ENCODE assay signal across 18 mouse cellular contexts in genomic region chr11:9531715-9532114, GRCm38 (mm10).
DNase-seq lines count a peak whose midpoint lies in the region; ATAC-seq and TF ChIP-seq lines count a peak whose summit lies in the region.
"Had no signal": no experiment of that assay in that cellular context is flagged by ENCODE, and none has a peak within 500 bp of the region (broad histone marks: within the 10 kb centered on the region; RNA-seq: fewer than 3 reads in every experiment).

No protein-coding gene starts in this region.

- no peaks in the 10 kb centered on the region for H3K4me1 ChIP-seq in kidney, adult 2 months (ENCODE audit: control insufficient read depth, insufficient read depth, low read length)
- H3K4me1 ChIP-seq in kidney, embryonic 14.5 days (ENCODE audit: control insufficient read depth, insufficient read depth, low read length): no peaks in the 10 kb centered on the region
- H3K4me1 ChIP-seq in midbrain, embryonic 11.5 days (ENCODE audit: control insufficient read depth, insufficient read depth, low read length): no peaks in the 10 kb centered on the region
- H3K4me1 ChIP-seq: intestine, embryonic 15.5 days; liver, embryonic 13.5 days; midbrain, embryonic 13.5 days; neural tube, embryonic 13.5 days had no signal

- no peak for TF ChIP-seq POLR2A in kidney, adult 2 months (IDR thresholded peaks at IDR 0.05; ENCODE audit: low read depth, low read length)

- no peak for ATAC-seq in kidney, embryonic 14.5 days (ENCODE audit: low FRiP score, low TSS enrichment)
- no peak for ATAC-seq in midbrain, embryonic 11.5 days (ENCODE audit: low FRiP score)
- ATAC-seq: forebrain, embryonic 14.5 days; intestine, embryonic 15.5 days; midbrain, embryonic 13.5 days had no signal

- H3K27me3 ChIP-seq in kidney, adult 2 months (replicated peaks; ENCODE audit: control insufficient read depth, insufficient read depth, low read length): no peaks in the 10 kb centered on the region
- no peaks in the 10 kb centered on the region for H3K27me3 ChIP-seq in kidney, embryonic 14.5 days (ENCODE audit: control insufficient read depth, insufficient read depth, low read length)
- no peaks in the 10 kb centered on the region for H3K27me3 ChIP-seq in midbrain, embryonic 11.5 days (ENCODE audit: control insufficient read depth, insufficient read depth, low read length)
- H3K27me3 ChIP-seq: intestine, embryonic 15.5 days; liver, embryonic 13.5 days; midbrain, embryonic 13.5 days; neural tube, embryonic 13.5 days had no signal

- no peaks in the 10 kb centered on the region for H3K79me2 ChIP-seq in macrophage (ENCODE audit: inconsistent target)

- no peak overlapping the region for H3K4me3 ChIP-seq in kidney, adult 2 months (ENCODE audit: insufficient read depth, low read depth, low read length)
- H3K4me3 ChIP-seq in kidney, embryonic 14.5 days (ENCODE audit: low read length): no peak overlapping the region
- H3K4me3 ChIP-seq in macrophage (ENCODE audit: inconsistent target): no peak overlapping the region
- H3K4me3 ChIP-seq in midbrain, embryonic 11.5 days (ENCODE audit: low read depth, low read length): no peak overlapping the region
- H3K4me3 ChIP-seq: intestine, embryonic 15.5 days; liver, embryonic 13.5 days; midbrain, embryonic 13.5 days; neural tube, embryonic 13.5 days had no signal

- DNase-seq in kidney, adult 2 months: peak; percentile 23
- DNase-seq in thymus, postnatal 0 days (ENCODE audit: low spot score): peak; percentile 3
- no peak for DNase-seq in thymus, postnatal 10 days (ENCODE audit: low spot score in 2 of 2)
- peak; percentile 28 for DNase-seq in telencephalon, adult 2 months (ENCODE audit: low read depth, low spot score)
- DNase-seq in midbrain, embryonic 11.5 days (ENCODE audit: low spot score, missing footprints): no peak
- no peak for DNase-seq in thymus, postnatal 4 days
- DNase-seq: cerebellum, postnatal 25 days; gastrocnemius, postnatal 14 days; heart, postnatal 36 days; kidney, postnatal 36 days; liver, embryonic 13.5 days; thymus, postnatal 25 days had no signal

- no peak for TF ChIP-seq CTCF in kidney, adult 2 months (conservative IDR thresholded peaks at IDR 0.05; ENCODE audit: insufficient read depth, insufficient read length, low read depth, low read length)

- H3K4me2 ChIP-seq in kidney, embryonic 14.5 days (replicated peaks; ENCODE audit: low read depth, low read length): no peak overlapping the region
- H3K4me2 ChIP-seq in midbrain, embryonic 11.5 days: no peak overlapping the region
- H3K4me2 ChIP-seq: intestine, embryonic 15.5 days; liver, embryonic 13.5 days; midbrain, embryonic 13.5 days; neural tube, embryonic 13.5 days had no signal

- no peaks in the 10 kb centered on the region for H3K36me3 ChIP-seq in kidney, adult 2 months (ENCODE audit: control insufficient read depth, insufficient read depth, low read length)
- no peaks in the 10 kb centered on the region for H3K36me3 ChIP-seq in kidney, embryonic 14.5 days (ENCODE audit: control insufficient read depth, insufficient read depth, low read length)
- no peaks in the 10 kb centered on the region for H3K36me3 ChIP-seq in macrophage (ENCODE audit: inconsistent target)
- no peaks in the 10 kb centered on the region for H3K36me3 ChIP-seq in midbrain, embryonic 11.5 days (ENCODE audit: control insufficient read depth, insufficient read depth, low read length)
- H3K36me3 ChIP-seq: intestine, embryonic 15.5 days; liver, embryonic 13.5 days; midbrain, embryonic 13.5 days; neural tube, embryonic 13.5 days had no signal

- H3K27ac ChIP-seq in kidney, adult 2 months (ENCODE audit: insufficient read depth, low read depth, low read length): no peak overlapping the region
- no peak overlapping the region for H3K27ac ChIP-seq in kidney, embryonic 14.5 days (ENCODE audit: low read depth, low read length)
- H3K27ac ChIP-seq in macrophage: peak overlapping the region; percentile 61
- H3K27ac ChIP-seq in midbrain, embryonic 11.5 days (ENCODE audit: low read depth, low read length): no peak overlapping the region
- H3K27ac ChIP-seq: intestine, embryonic 15.5 days; liver, embryonic 13.5 days; midbrain, embryonic 13.5 days; neural tube, embryonic 13.5 days had no signal

- no peak overlapping the region for H3K9ac ChIP-seq in kidney, embryonic 14.5 days (ENCODE audit: low read depth, low read length)
- no peak overlapping the region for H3K9ac ChIP-seq in midbrain, embryonic 11.5 days (ENCODE audit: low read length)
- H3K9ac ChIP-seq: intestine, embryonic 15.5 days; liver, embryonic 13.5 days; midbrain, embryonic 13.5 days; neural tube, embryonic 13.5 days had no signal

- 88% methylated on average over 8 of the region's 8 CpGs for WGBS in kidney, adult 2 months
- 92% methylated on average over 8 of the region's 8 CpGs for WGBS in kidney, embryonic 14.5 days
- 0% methylated on average over 8 of the region's 8 CpGs for WGBS in macrophage (ENCODE audit: missing documents)
- WGBS in midbrain, embryonic 11.5 days: 88% methylated on average over 8 of the region's 8 CpGs

- H3K9me3 ChIP-seq in kidney, embryonic 14.5 days (ENCODE audit: control insufficient read depth, low read length): no peaks in the 10 kb centered on the region
- no peaks in the 10 kb centered on the region for H3K9me3 ChIP-seq in midbrain, embryonic 11.5 days (ENCODE audit: control insufficient read depth, low read length)
- H3K9me3 ChIP-seq: intestine, embryonic 15.5 days; liver, embryonic 13.5 days; midbrain, embryonic 13.5 days; neural tube, embryonic 13.5 days had no signal

Comparison
In these comparisons a context has a peak if more than half of its experiments do, and no peak if none do; other contexts are left out.
1. DNase-seq: peak in kidney, adult 2 months (single experiment), thymus, postnatal 0 days (single experiment) and telencephalon, adult 2 months (single experiment); none in thymus, postnatal 10 days (0 of 2), midbrain, embryonic 11.5 days (single experiment) and thymus, postnatal 4 days (single experiment).